Mouse (Mus musculus): ENCODE results near the gene Aym1.
"Not testable (repeated sequence)": the region's sequence is repeated elsewhere in the genome, so short reads cannot be mapped to it uniquely, and the experiment has no call there.

- not testable (repeated sequence) for TF ChIP-seq CTCF (conservative IDR thresholded peaks at IDR 0.05; ENCODE audit: low read length); POU5F1 (IDR thresholded peaks at IDR 0.05; ENCODE audit: borderline replicate concordance, low read length); NANOG (IDR thresholded peaks at IDR 0.05; ENCODE audit: borderline replicate concordance, low read length)
These were observed 10.6 kb downstream of the Aym1 start for GRCm38 (mm10) chr5:113367726-113368125.

All from E14TG2a.4 (cell line).